Mouse (Mus musculus): Measurements from ENCODE around the gene Sept12.

The Sept12 gene

GRCm38 (mm10) chr16:4974521-4974920, 23.1 kb downstream of the Sept12 start:
- DNase-seq (ENCODE audit: low read depth, low spot score) = peak; percentile 21

- DNase-seq (ENCODE audit: low read depth, low spot score) = no peak
Measured at GRCm38 (mm10) chr16:4971626-4972025, 26.0 kb downstream of the Sept12 start.

GRCm38 (mm10) chr16:4969055-4969843, 28.4 kb downstream of the Sept12 start:
- no peak for DNase-seq (ENCODE audit: low read depth, low spot score)

- DNase-seq (ENCODE audit: low read depth, low spot score) = no peak
Measured at GRCm38 (mm10) chr16:4968426-4968825, 29.2 kb downstream of the Sept12 start.

GRCm38 (mm10) chr16:4965392-4966129, 32.1 kb downstream of the Sept12 start:
- no peak for DNase-seq (ENCODE audit: low read depth, low spot score)

GRCm38 (mm10) chr16:4964731-4965391, 32.8 kb downstream of the Sept12 start:
- no peak for DNase-seq (ENCODE audit: low read depth, low spot score)

- peak; percentile 98 for DNase-seq (ENCODE audit: low read depth, low spot score)
Measured at GRCm38 (mm10) chr16:4963797-4964709, 33.6 kb downstream of the Sept12 start, which contains the start of gene Anks3. Anks3 (minus strand) TSS chr16:4964205.

GRCm38 (mm10) chr16:4963346-4963745, 34.3 kb downstream of the Sept12 start:
- no peak for DNase-seq (ENCODE audit: low read depth, low spot score)

- DNase-seq (ENCODE audit: low read depth, low spot score) = no peak
Measured at GRCm38 (mm10) chr16:4960260-4960659, 37.4 kb downstream of the Sept12 start.

- no peak for DNase-seq (ENCODE audit: low read depth, low spot score)
Measured at GRCm38 (mm10) chr16:4957446-4957845, 40.2 kb downstream of the Sept12 start.

GRCm38 (mm10) chr16:4956609-4957008, 41.0 kb downstream of the Sept12 start:
- peak; percentile 62 for DNase-seq (ENCODE audit: low read depth, low spot score)

GRCm38 (mm10) chr16:4947378-4947777, 50.3 kb downstream of the Sept12 start:
- no peak for DNase-seq (ENCODE audit: low read depth, low spot score)

- DNase-seq (ENCODE audit: low read depth, low spot score) = no peak
Measured at GRCm38 (mm10) chr16:4946155-4946554, 51.5 kb downstream of the Sept12 start.

GRCm38 (mm10) chr16:4945415-4945814, 52.2 kb downstream of the Sept12 start:
- DNase-seq (ENCODE audit: low read depth, low spot score) = no peak

GRCm38 (mm10) chr16:4943431-4943830, 54.2 kb downstream of the Sept12 start:
- DNase-seq (ENCODE audit: low read depth, low spot score) = no peak

GRCm38 (mm10) chr16:4942868-4943267, 54.8 kb downstream of the Sept12 start:
- DNase-seq (ENCODE audit: low read depth, low spot score) = no peak

GRCm38 (mm10) chr16:4941016-4941415, 56.6 kb downstream of the Sept12 start:
- no peak for DNase-seq (ENCODE audit: low read depth, low spot score)

- no peak for DNase-seq (ENCODE audit: low read depth, low spot score)
Measured at GRCm38 (mm10) chr16:4940311-4940850, 57.3 kb downstream of the Sept12 start.

- DNase-seq (ENCODE audit: low read depth, low spot score) = no peak
Measured at GRCm38 (mm10) chr16:4939412-4939811, 58.2 kb downstream of the Sept12 start.

GRCm38 (mm10) chr16:4938989-4939388, 58.7 kb downstream of the Sept12 start:
- peak; percentile 89 for DNase-seq (ENCODE audit: low read depth, low spot score)

GRCm38 (mm10) chr16:4938461-4938860, 59.2 kb downstream of the Sept12 start, which contains the start of gene Nudt16l1:
Nudt16l1 (plus strand) TSS chr16:4938761.
- DNase-seq (ENCODE audit: low read depth, low spot score) = no peak

All from telencephalon, adult 2 months (tissue).